Mouse (Mus musculus) natural killer cell, adult 2 months (primary cell): ENCODE measurements around the gene H2-M10.6.
A peak's percentile ranks its signal among the peaks of the same experiment; 100 is the strongest.
"Not testable (repeated sequence)": the region's sequence is repeated elsewhere in the genome, so short reads cannot be mapped to it uniquely, and the experiment has no call there.

Experiments
- DNase-seq, 2 experiments: peaks; one replicate each; pipeline ENCODE4 v3.0.0; 2022; ENCODE audit warnings: low spot score in 2 of 2

H2-M10.6 gene

DNA sequence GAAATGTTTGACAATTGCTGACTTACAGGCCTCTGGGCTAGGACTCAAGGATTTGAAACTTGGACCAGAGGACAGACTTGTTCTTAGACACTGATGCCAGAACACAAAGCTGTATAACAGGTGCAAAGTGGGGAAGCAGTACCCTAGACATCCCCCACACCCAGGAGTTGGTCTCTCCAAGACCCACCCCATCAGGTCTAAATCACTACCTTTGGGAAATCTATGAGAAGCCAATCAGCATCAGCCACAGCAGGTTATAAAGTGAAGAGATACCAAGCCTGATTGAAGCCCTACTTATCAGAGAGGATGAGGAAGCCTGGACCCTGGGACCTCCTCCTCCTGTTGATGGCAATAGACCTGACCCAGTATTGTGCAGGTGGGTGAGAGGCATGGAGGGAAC, at the start of gene H2-M10.6:
TSS of gene H2-M10.6 (plus strand) at position 301 of the 400 bp plus-strand sequence.
- no peak for DNase-seq

DNA sequence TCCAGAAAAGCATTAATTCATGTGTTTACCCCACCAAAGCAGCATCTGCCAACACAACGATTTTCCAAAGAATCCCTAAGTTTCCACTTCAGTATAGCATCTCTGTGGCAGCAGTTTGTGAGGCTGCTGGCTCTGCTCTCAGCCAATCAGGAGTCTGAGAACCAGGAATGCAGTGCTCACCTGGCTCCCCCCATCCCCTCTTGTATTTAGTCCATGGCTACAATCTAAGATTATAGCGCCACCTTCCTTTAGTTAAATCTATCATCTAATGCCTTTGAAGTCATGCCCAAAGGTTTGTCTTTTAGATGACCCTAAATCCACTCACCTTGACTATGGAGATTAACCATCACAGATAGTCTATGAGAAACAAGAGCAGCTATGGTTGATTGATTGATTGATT, 48.2 kb upstream of the H2-M10.6 start:
- DNase-seq, result no peak

DNA sequence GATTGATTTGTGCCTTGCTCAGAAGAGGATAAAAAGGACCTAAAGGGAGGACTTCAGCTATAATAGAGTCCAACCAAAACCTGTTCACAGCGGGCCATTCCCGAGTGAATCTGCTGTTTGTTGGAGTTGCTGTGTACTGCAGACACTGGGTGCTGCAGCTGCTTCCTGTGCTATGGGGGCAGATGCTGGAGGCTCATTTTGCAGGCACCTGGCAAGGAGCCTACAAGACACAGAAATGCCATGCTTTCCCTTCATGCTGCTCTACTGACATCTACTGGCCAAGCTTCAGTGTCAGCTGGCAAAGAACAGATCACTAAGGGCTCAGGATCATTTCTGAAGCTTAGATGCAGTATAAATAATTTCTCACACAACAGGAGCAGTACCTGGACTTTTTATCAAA, 47.7 kb upstream of the H2-M10.6 start:
- not testable (repeated sequence) for DNase-seq

DNA sequence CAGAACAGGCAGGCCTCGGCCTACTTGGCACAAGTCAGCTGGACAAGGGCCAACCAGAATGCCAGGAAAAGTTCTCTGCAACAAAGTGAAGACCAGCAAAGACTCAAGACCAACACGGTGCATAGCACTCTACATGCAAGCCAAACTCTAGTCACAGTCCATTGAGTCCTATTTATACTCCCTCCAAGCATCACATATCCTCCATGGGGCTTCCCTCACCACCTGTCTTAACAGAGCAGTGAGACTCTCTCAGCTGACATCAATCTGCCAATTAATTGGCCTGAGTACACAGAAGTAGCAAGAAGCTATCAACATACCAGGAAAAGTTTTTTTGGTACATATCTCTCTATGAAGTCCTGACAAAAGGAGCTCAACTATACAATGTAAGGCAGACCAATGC, 46.6 kb upstream of the H2-M10.6 start:
- DNase-seq, result not testable (repeated sequence)

DNA sequence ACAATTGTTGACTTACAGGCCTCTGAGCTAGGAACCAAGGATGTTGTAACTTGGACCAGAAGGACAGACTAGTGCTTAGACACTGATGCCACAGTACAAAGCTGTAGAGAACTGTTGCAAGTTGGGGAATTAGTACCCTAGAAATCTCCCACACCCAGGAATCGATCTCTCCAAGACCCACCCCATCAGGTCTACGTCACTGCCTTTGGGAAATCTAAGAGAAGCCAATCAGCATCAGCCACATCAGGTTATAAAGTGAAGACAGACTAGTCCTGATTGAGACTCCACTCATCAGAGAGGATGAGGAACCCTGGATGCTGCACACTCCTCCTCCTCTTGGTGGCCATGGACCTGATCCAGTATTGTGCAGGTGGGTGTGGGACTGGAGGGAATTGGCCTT, 39.4 kb upstream of the H2-M10.6 start, which contains the start of gene H2-M10.5:
TSS of gene H2-M10.5 (plus strand) at position 301 of the 400 bp plus-strand sequence.
- DNase-seq, result not testable (repeated sequence)

DNA sequence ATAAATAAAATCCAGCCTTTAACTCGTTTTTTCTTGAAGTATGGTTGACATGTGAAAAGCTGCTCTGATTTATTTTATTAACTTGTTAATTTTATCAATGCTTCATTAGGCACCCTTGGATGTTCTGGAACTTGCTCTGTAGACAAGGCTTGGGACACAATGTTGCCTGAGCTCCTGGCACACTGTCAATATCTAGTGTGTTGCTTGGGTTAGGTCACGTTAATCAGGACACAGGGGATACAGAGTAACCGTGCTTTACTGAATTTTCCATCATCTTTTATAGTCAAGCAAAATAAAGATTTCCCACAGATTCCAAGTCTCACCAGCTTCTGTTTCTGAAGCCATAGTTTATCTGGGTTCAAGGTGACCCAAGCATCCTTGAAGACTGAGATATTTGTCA, 30.4 kb upstream of the H2-M10.6 start:
- DNase-seq, result no peak

DNA sequence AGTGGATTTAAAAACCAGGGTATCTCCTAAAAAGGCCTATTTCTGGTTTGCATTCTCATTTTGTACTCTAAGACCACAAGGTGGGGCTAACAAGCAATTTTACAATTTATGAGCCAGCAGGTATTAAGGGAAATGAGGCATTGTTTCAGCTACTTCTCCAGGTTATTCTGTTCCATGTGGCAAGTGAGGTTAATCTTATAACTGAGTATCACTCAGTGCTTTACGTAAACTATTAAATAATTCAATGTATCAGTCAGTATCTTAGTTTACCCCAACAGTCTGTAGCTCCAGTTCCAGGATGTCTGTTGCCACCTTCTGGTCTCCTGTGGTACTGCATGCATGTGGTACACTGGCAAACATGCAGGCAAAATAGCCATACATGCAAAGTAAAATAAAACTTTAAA, 25.5 kb upstream of the H2-M10.6 start:
- peak; percentile 28 to 32 for DNase-seq

DNA sequence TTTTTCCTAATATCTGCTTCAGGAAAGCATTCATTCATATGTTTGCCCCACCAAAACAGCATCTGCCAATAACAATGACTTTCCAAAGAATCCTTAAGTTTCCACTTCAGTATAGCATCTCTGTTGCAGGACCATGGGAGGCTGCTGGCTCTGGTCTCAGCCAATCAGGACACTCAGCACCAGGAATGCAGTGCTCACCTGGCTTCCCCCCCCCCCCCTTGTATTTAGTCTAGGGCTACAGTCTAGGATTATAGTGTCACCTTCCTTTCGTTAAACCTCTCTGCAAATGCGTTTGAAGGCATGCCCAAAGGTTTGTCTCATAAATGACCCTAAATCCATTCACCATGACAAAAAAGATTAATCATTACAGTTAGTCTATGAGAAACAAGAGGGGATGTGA, 23.6 kb upstream of the H2-M10.6 start:
- DNase-seq, result no peak

DNA sequence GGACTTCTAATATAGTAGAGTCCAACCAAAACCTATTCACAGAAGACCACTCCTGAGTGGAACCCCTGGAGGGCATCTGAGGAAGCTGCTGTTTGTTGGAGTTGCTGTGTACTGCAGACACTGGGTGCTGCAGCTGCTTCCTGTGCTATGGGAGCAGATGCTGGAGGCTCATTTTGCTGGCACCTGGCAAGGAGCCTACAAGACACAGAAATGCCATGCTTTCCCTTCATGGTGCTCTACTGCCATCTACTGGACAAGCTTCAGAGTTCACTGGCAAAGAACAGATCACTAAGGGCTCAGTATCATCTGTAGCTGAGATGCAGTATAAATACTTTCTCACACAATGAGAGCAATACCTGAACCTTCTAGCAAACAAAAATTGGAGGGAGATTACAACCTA, 23.2 kb upstream of the H2-M10.6 start:
- DNase-seq, result peak; percentile 47 to 55

DNA sequence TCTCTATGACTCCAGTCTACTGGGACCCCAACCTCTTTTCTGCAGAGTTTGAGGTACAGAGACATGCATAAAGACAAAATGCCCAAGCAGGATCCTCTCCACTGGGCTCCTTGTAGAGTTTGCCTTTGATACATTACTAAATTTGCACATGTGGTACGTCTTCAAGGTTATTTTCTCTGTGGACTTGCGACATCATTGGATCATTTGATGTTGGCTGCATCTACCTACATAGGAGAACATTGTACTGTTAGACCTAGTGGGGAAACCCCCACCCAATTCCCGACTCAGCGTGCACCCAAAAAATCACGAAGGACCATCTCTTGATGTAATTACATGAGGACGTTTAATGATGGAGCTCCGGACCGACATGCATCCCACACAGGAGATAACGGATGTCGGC, 12.5 kb upstream of the H2-M10.6 start:
- no peak for DNase-seq

DNA sequence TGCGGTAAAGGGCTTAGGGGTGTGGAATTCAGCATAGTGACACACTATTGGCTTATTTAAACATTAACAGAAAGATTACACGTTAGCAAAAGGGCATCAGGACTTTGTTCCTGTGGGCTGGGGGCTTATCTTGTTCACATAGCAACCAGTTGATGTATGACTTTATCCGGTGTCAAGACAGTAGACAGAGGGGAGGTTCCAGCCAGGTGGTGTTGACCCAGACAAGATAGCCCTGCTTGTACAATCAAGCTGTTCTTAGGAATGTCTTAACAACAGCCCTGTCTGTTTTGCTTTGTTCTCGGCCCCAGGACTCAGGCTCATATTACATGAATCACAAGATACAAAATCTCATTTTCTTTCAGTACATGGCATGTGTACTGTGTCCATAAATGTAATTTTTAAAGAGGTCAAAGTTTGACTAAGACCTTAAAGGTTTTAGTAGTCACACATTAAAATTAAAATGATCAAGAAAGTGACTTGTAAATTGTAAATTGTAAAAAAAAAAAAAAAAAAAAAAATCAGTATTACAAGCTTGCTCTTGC, 12.0 kb upstream of the H2-M10.6 start:
- DNase-seq, result not testable (repeated sequence)

DNA sequence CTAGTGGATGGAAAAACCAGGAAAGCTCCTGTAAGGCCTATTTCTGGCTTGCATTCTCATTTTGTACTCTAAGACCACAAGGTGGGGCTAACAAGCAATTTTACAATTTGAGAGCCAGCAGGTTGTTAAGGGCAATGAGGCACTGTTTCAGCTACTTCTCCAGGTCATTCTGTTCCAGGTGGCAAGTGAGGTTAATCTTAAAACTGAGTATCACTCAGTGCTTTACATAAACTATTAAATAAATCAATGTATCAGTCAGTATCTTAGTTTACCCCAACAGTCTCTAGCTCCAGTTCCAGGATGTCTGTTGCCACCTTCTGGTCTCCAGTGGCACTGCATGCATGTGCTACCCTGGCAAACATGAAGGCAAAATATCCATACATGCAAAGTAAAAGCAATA, 12.0 kb downstream of the H2-M10.6 start:
- peak; percentile 40 to 56 for DNase-seq

DNA sequence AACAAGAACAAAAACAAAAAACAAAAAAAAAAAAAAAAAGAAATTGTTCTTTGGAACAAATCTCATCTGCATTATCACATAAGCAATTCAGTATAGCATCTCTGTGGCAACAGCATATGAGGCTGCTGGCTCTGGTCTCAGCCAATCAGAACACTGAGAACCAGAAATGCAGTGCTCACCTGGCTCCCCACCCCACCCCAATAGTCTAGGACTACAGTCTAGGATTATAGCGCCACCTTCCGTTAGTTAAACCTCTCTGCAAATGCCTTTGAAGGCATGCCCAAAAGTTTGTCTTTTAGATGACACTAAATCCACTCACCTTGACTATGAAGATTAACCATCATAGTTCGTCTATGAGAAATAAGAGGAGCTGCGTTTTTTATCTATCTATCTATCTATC, 13.6 kb downstream of the H2-M10.6 start:
- DNase-seq, result peak; percentile 20 to 53

DNA sequence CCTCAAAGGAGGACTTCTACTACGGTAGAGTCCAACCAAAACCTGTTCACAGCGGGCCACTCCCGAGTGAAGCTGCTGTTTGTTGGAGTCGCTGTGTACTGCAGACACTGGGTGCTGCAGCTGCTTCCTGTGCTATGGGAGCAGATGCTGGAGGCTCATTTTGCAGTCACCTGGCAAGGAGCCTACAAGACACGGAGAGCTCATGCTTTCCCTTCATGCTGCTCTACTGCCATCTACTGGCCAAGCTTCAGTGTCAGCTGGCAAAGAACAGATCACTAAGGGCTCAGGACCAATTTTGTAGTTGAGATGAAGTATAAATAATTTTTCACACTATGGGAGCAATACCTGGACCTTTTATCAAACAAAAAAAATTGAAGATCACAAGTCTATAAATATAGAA, 14.0 kb downstream of the H2-M10.6 start:
- peak; percentile 62 to 77 for DNase-seq

DNA sequence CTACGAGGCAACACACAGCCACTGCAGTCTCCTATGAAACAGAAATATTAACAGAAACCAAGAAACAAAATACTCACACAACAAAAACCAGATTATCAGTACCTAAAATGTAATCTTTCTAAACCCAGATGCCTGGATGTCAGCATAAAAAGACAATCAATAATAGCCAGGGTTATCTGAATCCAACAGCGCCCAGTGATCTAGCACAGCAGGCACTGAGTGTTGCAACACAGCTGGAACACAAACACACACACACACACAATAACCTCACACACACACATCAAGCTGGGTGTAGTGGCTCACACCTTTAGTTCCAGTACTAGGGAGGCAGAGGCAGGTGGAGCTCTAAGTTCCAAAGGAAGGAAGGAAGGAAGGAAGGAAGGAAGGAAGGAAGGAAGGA, 16.5 kb downstream of the H2-M10.6 start:
- DNase-seq, result no peak

DNA sequence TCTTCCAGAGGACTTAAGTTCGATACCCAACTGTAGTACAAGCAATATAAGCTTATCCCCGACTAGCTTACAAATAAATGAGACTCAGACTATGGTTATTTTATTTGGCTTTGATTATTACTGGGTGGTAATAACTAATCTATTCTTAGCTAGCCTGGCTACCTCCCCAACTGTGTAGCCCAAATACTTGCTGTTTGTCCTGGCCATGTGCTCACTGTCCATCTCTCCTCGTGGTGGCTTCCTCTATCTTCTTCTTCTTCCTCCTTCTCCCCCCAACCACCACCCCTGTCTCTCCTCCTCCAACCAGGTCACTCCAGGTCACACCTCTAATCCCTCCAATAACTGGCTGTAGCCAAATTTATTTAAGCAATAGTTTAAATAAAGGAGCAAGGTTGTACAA, 18.5 kb downstream of the H2-M10.6 start:
- DNase-seq, result no peak

DNA sequence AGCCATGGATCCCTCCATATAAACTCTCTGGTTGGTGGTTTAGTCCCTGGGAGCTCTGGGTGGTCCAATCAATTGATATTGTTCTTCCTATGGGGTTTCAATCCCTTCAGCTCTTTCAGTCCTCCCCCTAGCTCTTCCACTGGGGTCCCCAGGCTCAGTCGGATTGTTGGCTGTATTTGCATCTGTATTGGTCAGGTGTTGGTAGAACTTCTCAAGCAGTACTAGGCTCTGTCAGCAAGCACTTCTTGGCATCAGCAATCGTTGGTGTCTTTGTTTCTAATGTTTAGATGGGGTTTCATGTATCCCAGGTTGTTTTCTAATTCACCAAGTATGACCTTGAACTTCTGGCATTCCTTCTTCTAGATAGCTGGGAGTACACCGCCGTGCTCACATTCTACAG, 20.7 kb downstream of the H2-M10.6 start:
- DNase-seq, result no peak

DNA sequence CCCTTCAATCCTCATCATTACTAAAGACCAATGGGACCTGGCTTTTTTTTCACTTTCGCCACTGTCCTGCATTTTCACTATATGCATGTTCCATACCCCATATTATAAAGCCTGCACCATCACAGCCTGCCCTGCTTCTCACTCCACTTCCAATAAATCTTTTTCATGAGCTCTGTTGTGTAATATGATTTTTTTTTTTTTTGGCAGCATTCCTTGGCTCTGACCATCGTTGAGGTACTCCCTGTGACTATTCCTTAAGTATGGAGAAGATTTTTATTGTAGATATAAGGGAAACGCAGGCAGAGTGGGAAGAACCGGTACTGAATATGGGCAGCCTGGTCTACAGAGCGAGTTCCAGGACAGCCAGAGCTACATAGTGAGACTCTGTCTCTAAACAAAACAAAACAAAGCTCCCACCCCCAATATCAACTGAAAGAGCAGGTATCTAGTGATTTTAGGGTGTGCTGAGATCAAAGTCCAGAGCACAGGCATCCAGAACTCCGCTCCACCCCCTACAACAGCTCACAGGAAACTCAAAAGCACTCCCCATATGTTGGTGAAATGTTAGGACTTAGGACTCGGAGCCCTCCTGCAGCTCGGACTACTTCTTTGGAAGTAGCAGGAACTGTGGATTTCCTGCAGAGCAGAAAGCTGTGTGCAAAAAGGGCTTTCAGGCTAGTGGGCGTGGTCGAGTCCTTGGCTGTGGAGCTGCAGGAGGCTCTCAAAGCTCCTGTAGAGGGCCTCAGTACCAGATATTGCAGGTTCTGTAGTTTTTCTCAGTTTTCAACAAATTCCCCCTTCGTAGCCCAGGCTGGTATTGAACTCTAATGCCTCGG, 23.8 kb downstream of the H2-M10.6 start:
- peak; percentile 33 to 60 for DNase-seq

DNA sequence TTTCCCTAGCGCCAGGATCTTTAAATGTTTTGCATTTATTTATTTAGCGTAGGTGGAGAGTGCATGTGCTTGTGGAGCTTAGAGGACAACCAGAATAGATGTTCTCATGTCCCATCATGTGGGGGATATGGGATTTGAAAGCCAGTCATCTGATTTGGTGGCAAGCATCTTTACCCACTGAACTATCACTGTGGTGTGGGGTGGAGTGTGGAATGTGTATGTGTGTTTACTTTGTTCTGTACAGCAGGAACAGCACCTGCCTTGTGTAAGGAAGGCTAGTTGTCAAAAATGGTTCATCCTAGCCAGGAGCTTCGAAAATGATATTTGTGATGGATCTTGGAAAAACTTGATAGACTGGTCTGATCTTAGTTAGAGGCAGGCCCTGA, 24.4 kb downstream of the H2-M10.6 start:
- DNase-seq, result peak in 1 of 2 experiments; percentile 7

DNA sequence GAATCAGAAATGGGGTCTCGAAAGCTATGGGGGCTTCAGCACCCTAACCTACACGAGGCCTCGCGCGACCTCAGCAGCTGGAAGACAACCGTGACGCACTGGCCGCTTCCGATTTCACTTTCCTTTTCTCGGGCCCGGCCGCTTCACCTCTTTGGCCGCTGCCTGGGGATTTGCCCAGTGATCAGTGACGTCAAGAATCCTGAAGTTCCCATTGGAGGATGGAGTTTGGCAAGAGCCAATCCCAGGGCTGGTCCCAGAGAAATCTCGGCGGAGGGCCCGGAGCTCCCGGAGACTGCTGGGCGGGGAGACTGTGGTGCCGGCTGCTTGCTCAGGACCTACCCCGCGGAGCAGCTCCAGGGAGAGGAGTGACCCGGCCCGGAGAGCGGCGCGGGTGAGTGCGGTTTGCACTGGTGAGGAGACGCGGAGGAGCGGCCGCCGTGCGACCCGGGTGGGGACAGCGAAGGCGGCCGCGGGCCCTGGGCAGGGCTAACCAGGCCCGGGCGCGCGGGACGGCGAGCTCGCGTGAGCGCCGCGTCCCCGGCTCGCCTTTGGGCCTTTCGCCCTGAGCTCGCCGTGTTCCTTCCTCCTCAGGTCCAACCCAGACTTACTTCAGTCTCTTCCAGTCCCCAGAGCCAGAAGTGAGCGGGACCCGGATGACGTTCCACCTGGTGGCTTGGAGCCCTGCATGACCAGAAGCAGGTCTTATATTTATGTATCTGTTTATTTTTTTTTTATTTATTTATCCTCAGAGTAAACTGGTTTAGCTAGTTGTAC, 25.1 kb downstream of the H2-M10.6 start, which contains the start of gene Trim26:
TSS of gene Trim26 (plus strand) at position 261 of the 774 bp plus-strand sequence.
- peak; percentile 99 for DNase-seq

DNA sequence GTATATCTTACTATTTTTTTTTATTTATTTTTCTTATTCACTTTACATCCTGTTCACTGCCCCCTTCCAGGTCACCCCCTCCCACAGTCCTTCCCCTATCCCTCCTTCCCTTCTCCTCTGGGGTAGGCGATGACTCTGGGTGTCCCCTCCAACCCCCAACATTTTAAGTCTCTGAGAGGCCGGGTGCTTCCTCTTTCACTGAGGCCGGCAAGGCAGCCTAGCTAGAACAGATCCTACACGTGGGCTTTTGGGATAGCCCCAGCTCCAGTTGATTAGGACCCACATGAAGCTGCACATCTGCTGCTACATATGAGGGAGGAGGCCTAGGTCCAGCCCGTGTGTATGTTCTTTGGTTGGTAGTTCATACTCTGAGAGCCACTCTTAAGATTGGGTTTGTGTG, 27.0 kb downstream of the H2-M10.6 start:
- DNase-seq, result no peak

DNA sequence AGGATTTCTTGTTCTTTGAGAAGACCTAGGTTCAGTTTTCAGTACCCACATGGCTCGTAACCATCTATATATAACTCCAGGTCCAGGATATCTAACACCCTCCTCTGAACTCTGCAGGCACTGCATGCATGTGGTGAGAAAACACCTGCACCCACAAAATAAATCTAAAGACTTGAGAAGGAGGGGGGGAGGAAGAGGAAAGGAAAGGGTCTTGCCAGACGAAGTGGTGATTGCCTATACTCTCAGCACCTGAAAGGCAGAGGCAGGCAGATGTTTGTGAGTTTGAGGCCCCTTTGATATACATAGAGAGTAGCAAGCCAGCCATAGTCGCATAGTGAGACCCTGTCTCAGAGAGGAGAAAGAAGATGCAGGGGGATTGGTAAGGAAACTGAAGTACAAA, 28.0 kb downstream of the H2-M10.6 start:
- DNase-seq, result no peak
